Comparison of ENCODE assay signal across 8 mouse cellular contexts in the genomic region with DNA sequence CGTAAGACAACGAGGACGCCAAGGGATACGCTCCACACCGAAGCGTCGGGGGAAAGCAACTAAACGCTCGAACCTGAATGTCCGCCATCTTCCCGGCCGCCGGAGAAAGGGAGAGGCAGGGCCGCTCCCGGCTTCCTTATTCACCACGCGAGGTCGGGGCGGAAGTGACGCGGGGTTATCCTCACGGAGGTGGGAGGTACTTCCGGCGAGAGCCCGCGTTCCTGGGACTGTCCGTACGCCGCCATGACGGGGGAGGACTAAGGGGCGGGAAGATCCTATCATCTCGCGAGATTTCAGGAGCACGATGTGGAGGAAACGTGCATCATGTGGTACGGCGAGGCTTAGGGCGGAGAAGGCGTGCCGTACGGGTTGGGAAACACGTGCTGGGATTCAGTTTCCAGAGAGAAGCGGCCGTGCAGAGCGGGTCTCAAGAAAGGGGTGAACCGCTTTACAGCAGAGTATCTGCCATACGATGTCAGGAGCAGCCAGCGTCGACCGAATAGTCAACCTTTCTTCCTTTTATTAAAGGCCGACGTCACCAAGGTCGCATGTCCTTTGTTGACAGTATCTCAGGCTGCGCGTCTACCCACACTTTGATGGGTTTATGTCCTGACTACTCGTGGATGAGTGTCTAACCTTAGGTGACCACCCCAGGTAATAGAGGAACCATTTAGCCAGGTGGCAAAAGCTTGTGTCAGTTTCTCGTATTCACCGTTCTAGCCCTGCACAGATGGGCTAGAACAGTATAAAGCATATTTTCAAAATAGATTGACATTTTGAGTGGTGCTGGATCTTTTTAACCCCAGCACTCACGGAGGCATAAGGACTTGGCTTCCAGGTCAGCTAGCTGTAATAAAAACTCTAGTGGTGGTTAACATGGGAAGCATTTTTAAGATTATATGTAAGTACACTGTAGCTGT. TPM values are rescaled to one million over a fixed set of nuclear protein-coding genes. Genes with fewer than 3 reads are reported as not detected.
A peak's percentile ranks its signal among the peaks of the same experiment; 100 is the strongest.
DNase-seq lines count a peak whose midpoint lies in the region; ATAC-seq and TF ChIP-seq lines count a peak whose summit lies in the region.

Gene Rps11, minus strand, starts transcription at position 216 of the 920 bp plus-strand sequence.

- no peak for TF ChIP-seq CTCF in kidney, postnatal 0 days (IDR thresholded peaks at IDR 0.05; ENCODE audit: low read depth)

- peak within 1 kb of the TSS; percentile 98 for H3K9ac ChIP-seq in heart, embryonic 12.5 days
- H3K9ac ChIP-seq in kidney, postnatal 0 days (ENCODE audit: low read depth, low read length) = peak within 1 kb of the TSS; percentile 97
- peak within 1 kb of the TSS; percentile 100 for H3K9ac ChIP-seq in liver, embryonic 11.5 days (ENCODE audit: low read depth, low read length)
- H3K9ac ChIP-seq in stomach, embryonic 14.5 days (replicated peaks; ENCODE audit: low read depth, low read length) = peak within 1 kb of the TSS; percentile 100

- peak within 1 kb of the TSS; percentile 93 for H3K4me2 ChIP-seq in heart, embryonic 12.5 days
- H3K4me2 ChIP-seq in kidney, postnatal 0 days (ENCODE audit: low read length) = peak within 1 kb of the TSS; percentile 95
- H3K4me2 ChIP-seq in liver, embryonic 11.5 days = peak within 1 kb of the TSS; percentile 97
- peak within 1 kb of the TSS; percentile 84 for H3K4me2 ChIP-seq in stomach, embryonic 14.5 days (replicated peaks; ENCODE audit: low read depth, low read length)

- no peaks in the 10 kb centered on the region for H3K9me3 ChIP-seq in heart, embryonic 12.5 days (replicated peaks)
- no peaks in the 10 kb centered on the region for H3K9me3 ChIP-seq in kidney, postnatal 0 days (replicated peaks; ENCODE audit: low read length)
- no peaks in the 10 kb centered on the region for H3K9me3 ChIP-seq in liver, embryonic 11.5 days (ENCODE audit: control insufficient read depth, low read length)
- no peaks in the 10 kb centered on the region for H3K9me3 ChIP-seq in stomach, embryonic 14.5 days (ENCODE audit: control insufficient read depth, low read depth, low read length)

- peaks cover 63% of the 10 kb centered on the region for H3K36me3 ChIP-seq in heart, embryonic 12.5 days
- H3K36me3 ChIP-seq in kidney, postnatal 0 days (ENCODE audit: insufficient read depth, low read length) = peaks cover 56% of the 10 kb centered on the region
- peaks cover 52% of the 10 kb centered on the region for H3K36me3 ChIP-seq in liver, embryonic 11.5 days (ENCODE audit: control insufficient read depth, insufficient read depth, low read length)
- peaks cover 64% of the 10 kb centered on the region for H3K36me3 ChIP-seq in stomach, embryonic 14.5 days (ENCODE audit: control insufficient read depth, insufficient read depth, low read length)

- ATAC-seq in erythroid progenitor cell, adult 5-6 weeks (replicated peaks; ENCODE audit: low FRiP score, poor library complexity, severe bottlenecking) = peak; percentile 80
- ATAC-seq in heart, embryonic 12.5 days (ENCODE audit: insufficient number of reproducible peaks, low FRiP score) = peak; percentile 87
- peak; percentile 84 for ATAC-seq in kidney, postnatal 0 days (replicated peaks; ENCODE audit: low FRiP score, low read depth)
- peak; percentile 77 for ATAC-seq in liver, embryonic 11.5 days (replicated peaks; ENCODE audit: low FRiP score)
- peak; percentile 87 for ATAC-seq in stomach, embryonic 14.5 days (ENCODE audit: insufficient number of reproducible peaks, insufficient read depth, low FRiP score, low read depth)

- peak; percentile 99 for DNase-seq in CD4-positive helper T cell, adult 2 months (ENCODE audit: low read depth, low spot score)
- DNase-seq in brain, embryonic 18.5 days (ENCODE audit: low read depth, low spot score) = peak; percentile 99
- peak; percentile 99 for DNase-seq in kidney, postnatal 0 days (ENCODE audit: low spot score)
- peak; percentile 99 for DNase-seq in liver, embryonic 11.5 days (ENCODE audit: low spot score)
- peak; percentile 99 for DNase-seq in naive thymus-derived CD4-positive, alpha-beta T cell, adult 2 months (ENCODE audit: low read depth)

- peak within 1 kb of the TSS; percentile 82 for H3K27ac ChIP-seq in heart, embryonic 12.5 days (ENCODE audit: poor library complexity, severe bottlenecking)
- peak within 1 kb of the TSS; percentile 93 for H3K27ac ChIP-seq in kidney, postnatal 0 days
- H3K27ac ChIP-seq in liver, embryonic 11.5 days (ENCODE audit: low read depth, low read length) = peak within 1 kb of the TSS; percentile 100
- peak within 1 kb of the TSS; percentile 90 for H3K27ac ChIP-seq in stomach, embryonic 14.5 days (ENCODE audit: low read length)

- peak within 1 kb of the TSS; percentile 92 for H3K4me3 ChIP-seq in heart, embryonic 12.5 days
- peak within 1 kb of the TSS; percentile 94 for H3K4me3 ChIP-seq in kidney, postnatal 0 days (replicated peaks; ENCODE audit: low read depth, low read length)
- H3K4me3 ChIP-seq in liver, embryonic 11.5 days (ENCODE audit: low read depth, low read length) = peak within 1 kb of the TSS; percentile 99
- peak within 1 kb of the TSS; percentile 99 for H3K4me3 ChIP-seq in stomach, embryonic 14.5 days (ENCODE audit: low read depth, low read length)

- WGBS in heart, embryonic 12.5 days = under 1% methylated on average over 59 of the region's 59 CpGs
- under 1% methylated on average over 59 of the region's 59 CpGs for WGBS in kidney, postnatal 0 days
- WGBS in liver, embryonic 11.5 days = under 1% methylated on average over 59 of the region's 59 CpGs
- under 1% methylated on average over 59 of the region's 59 CpGs for WGBS in stomach, embryonic 14.5 days

- no peaks in the 10 kb centered on the region for H3K27me3 ChIP-seq in heart, embryonic 12.5 days (replicated peaks)
- H3K27me3 ChIP-seq in kidney, postnatal 0 days (ENCODE audit: insufficient read depth, low read length) = no peaks in the 10 kb centered on the region
- H3K27me3 ChIP-seq in liver, embryonic 11.5 days (replicated peaks; ENCODE audit: control insufficient read depth, insufficient read depth, low read length) = no peaks in the 10 kb centered on the region
- no peaks in the 10 kb centered on the region for H3K27me3 ChIP-seq in stomach, embryonic 14.5 days (ENCODE audit: control insufficient read depth, insufficient read depth, low read length)

- H3K4me1 ChIP-seq in heart, embryonic 12.5 days (replicated peaks) = peaks cover 51% of the 10 kb centered on the region
- H3K4me1 ChIP-seq in kidney, postnatal 0 days (replicated peaks; ENCODE audit: insufficient read depth, low read length) = peaks cover 36% of the 10 kb centered on the region; the same call in 1 of the 2 replicates
- H3K4me1 ChIP-seq in liver, embryonic 11.5 days (replicated peaks; ENCODE audit: control insufficient read depth, insufficient read depth, low read length) = peaks cover 44% of the 10 kb centered on the region
- peaks cover 28% of the 10 kb centered on the region for H3K4me1 ChIP-seq in stomach, embryonic 14.5 days (ENCODE audit: control insufficient read depth, insufficient read depth, low read length)

RNA-seq across cellular contexts. Expression of gene Rps11, which starts in this region (rescaled TPM):
- 694 and 736 TPM in 2 replicates for total RNA-seq in erythroid progenitor cell, adult 5-6 weeks (2015; ENCODE audit: low replicate concordance)
- total RNA-seq in erythroid progenitor cell, adult 5-6 weeks (2017; ENCODE audit: low replicate concordance) = 189 and 313 TPM in 2 replicates
- polyA plus RNA-seq in heart, embryonic 12.5 days (2016; fragmentation: Nextera tagmentation; extraction: Ambion mirVana) = 1,003 and 1,022 TPM in 2 replicates
- polyA plus RNA-seq in kidney, postnatal 0 days (2015; fragmentation: Nextera tagmentation; extraction: Ambion mirVana) = 1,486 and 1,553 TPM in 2 replicates
- 2,085 and 2,209 TPM in 2 replicates for polyA plus RNA-seq in liver, embryonic 11.5 days (2014; fragmentation: Nextera tagmentation; extraction: Ambion mirVana)
- 1,682 and 1,777 TPM in 2 replicates for polyA plus RNA-seq in stomach, embryonic 14.5 days (2014; fragmentation: Nextera tagmentation; extraction: Ambion mirVana)

Comparison
In these comparisons a context has a peak if more than half of its experiments do, and no peak if none do; other contexts are left out.
1. Peak in every context shown above with its lines: DNase-seq, ATAC-seq, H3K4me3 ChIP-seq and H3K27ac ChIP-seq.